Mouse (Mus musculus): ENCODE data around the gene Tmem273. TPM values are rescaled to one million over a fixed set of nuclear protein-coding genes. Genes with fewer than 3 reads are reported as not detected.

Gene Tmem273
- polyA plus RNA-seq, 1 experiment from 2014 or later, result 0.66 TPM

GRCm38 (mm10) chr14:32865331-32865730, 79.6 kb downstream of the Tmem273 start:
- Histone ChIP-seq H3K9ac (ENCODE audit: low read depth, low read length) (no peak overlapping the region), H3K4me3 (ENCODE audit: low read length) (no peak overlapping the region), H3K4me1 (ENCODE audit: control insufficient read depth, insufficient read depth, low read depth, low read length) (peaks cover 7% of the 10 kb centered on the region), H3K4me2 (ENCODE audit: low read length) (no peak overlapping the region), H3K27ac (ENCODE audit: low read depth, low read length) (no peak overlapping the region), H3K27me3 (replicated peaks; ENCODE audit: control insufficient read depth, insufficient read depth, low read length) (no peaks in the 10 kb centered on the region), H3K36me3 (ENCODE audit: control insufficient read depth, insufficient read depth, low read length) (no peaks in the 10 kb centered on the region), H3K9me3 (ENCODE audit: control insufficient read depth, low read length) (no peaks in the 10 kb centered on the region)
- WGBS, result 78% methylated on average over 3 of the region's 3 CpGs
- no peak for ATAC-seq

Other genes with a start within 250 kb of the Tmem273 start
- 50.8 and 53.8 TPM in 2 replicates for gene Prrxl1, start 186.6 kb upstream of the Tmem273 start, polyA plus RNA-seq (2015; fragmentation: Nextera tagmentation; extraction: Ambion mirVana)
- gene 3425401B19Rik, start 100.7 kb upstream of the Tmem273 start, polyA plus RNA-seq (2015; fragmentation: Nextera tagmentation; extraction: Ambion mirVana), result 0.06 and 0.21 TPM in 2 replicates
- not detected in 2 replicates for gene Fam170b, start 48.0 kb downstream of the Tmem273 start, polyA plus RNA-seq (2015; fragmentation: Nextera tagmentation; extraction: Ambion mirVana)
- 14.5 and 16.3 TPM in 2 replicates for gene Vstm4, start 70.8 kb downstream of the Tmem273 start, polyA plus RNA-seq (2015; fragmentation: Nextera tagmentation; extraction: Ambion mirVana)
- gene Lrrc18, start 205.4 kb downstream of the Tmem273 start, polyA plus RNA-seq (2015; fragmentation: Nextera tagmentation; extraction: Ambion mirVana), result 0.36 and 0.40 TPM in 2 replicates

All from hindbrain, embryonic 16.5 days (tissue).